Mouse (Mus musculus) spleen, adult 2 months (tissue): Measurements from ENCODE around the gene Gab1.

Experiments used
- CTCF ChIP-seq: fragments of 200-500 bp; IDR thresholded peaks from 2 replicates; pipeline ENCODE4 v1.5.1; 2011; ENCODE audit warnings: mild to moderate bottlenecking, inconsistent platforms; ENCODE audit not compliant: insufficient read depth, insufficient read length, insufficient replicate concordance; ENCODE audit errors: extremely low read depth
- POLR2A ChIP-seq: fragments of 200-500 bp; IDR thresholded peaks from 2 replicates; pipeline ENCODE4 v1.6.1; 2011; ENCODE audit warnings: low read depth, low read length, inconsistent platforms

GRCm38 (mm10) chr8:80811591-80811991, 68.7 kb downstream of the Gab1 start:
- no peak for TF ChIP-seq POLR2A
- no peak for TF ChIP-seq CTCF
